Mouse (Mus musculus) neural tube, embryonic 14.5 days (tissue): Measurements from ENCODE around the gene Csrnp3. TPM values are rescaled to one million over a fixed set of nuclear protein-coding genes. Genes with fewer than 3 reads are reported as not detected.

Source experiments
- ATAC-seq: fragments of 200-750 bp; cut with Nextera tagmentation; 2 replicates; pipeline ENCODE4 v1.8.0; 2017; ENCODE audit warnings: low read depth, mild to moderate bottlenecking, moderate TSS enrichment, moderate library complexity
- H3K27ac ChIP-seq: fragments of 300-500 bp; sonication (generic); 2 replicates; pipeline ENCODE4 v1.5.1; 2014; ENCODE audit warnings: low read depth, mild to moderate bottlenecking, control low read depth, low read length, moderate library complexity, mixed read lengths
- H3K27me3 ChIP-seq: fragments of 300-500 bp; sonication (generic); 2 replicates; pipeline ENCODE4 v1.6.1; 2014; ENCODE audit warnings: low read length; ENCODE audit not compliant: control insufficient read depth, insufficient read depth
- H3K36me3 ChIP-seq: fragments of 300-500 bp; sonication (generic); 2 replicates; pipeline ENCODE4 v1.6.1; 2014; ENCODE audit warnings: low read length, mixed read lengths; ENCODE audit not compliant: control insufficient read depth, insufficient read depth
- H3K4me1 ChIP-seq: fragments of 300-500 bp; sonication (generic); 2 replicates; pipeline ENCODE4 v1.6.1; 2014; ENCODE audit warnings: low read length; ENCODE audit not compliant: control insufficient read depth, insufficient read depth
- H3K4me2 ChIP-seq: fragments of 300-500 bp; sonication (generic); 2 replicates; pipeline ENCODE4 v1.6.1; 2014; ENCODE audit warnings: mild to moderate bottlenecking, low read depth, low read length, control low read depth
- H3K4me3 ChIP-seq: fragments of 300-500 bp; sonication (generic); 2 replicates; pipeline ENCODE4 v1.5.1; 2014; ENCODE audit warnings: low read depth, low read length, control low read depth, mixed read lengths
- H3K9ac ChIP-seq: fragments of 300-500 bp; sonication (generic); replicated peaks from 2 replicates; pipeline ENCODE4 v1.6.1; 2014; ENCODE audit warnings: low read depth, mild to moderate bottlenecking, control low read depth, low read length, mixed read lengths
- H3K9me3 ChIP-seq: fragments of 300-500 bp; sonication (generic); 2 replicates; pipeline ENCODE4 v1.6.1; 2016; ENCODE audit warnings: low read length; ENCODE audit not compliant: control insufficient read depth
- WGBS: fragments of 180-500 bp; shearing (Covaris S2); extraction: QIAGEN DNeasy Blood & Tissue Kit; methylation state at CpG from one replicate; pipeline ENCODE4 v1.1.7; 2014; 5-methylcytosine and 5-hydroxymethylcytosine counted together
- polyA plus RNA-seq: library from polyadenylated mRNA; unstranded; fragments of >200 nt; fragmentation: Nextera tagmentation; extraction: Ambion mirVana; gene quantifications from 2 replicates; pipeline ENCODE4 v1.2.1, GENCODE M21; 2014

The Csrnp3 gene
- polyA plus RNA-seq, 1 experiment from 2014 or later, result 96.7 TPM

- Histone ChIP-seq H3K4me1 (no peaks in the 10 kb centered on the region; the same call in 1 of the 2 replicates), H3K27ac (no peak overlapping the region), H3K9me3 (no peaks in the 10 kb centered on the region), H3K4me2 (no peak overlapping the region), H3K9ac (no peak overlapping the region), H3K36me3 (no peaks in the 10 kb centered on the region), H3K4me3 (no peak overlapping the region), H3K27me3 (no peaks in the 10 kb centered on the region)
- ATAC-seq, result no peak
Observed at GRCm38 (mm10) chr2:66040611-66041010, 195.0 kb downstream of the Csrnp3 start.

- Histone ChIP-seq H3K36me3 (no peaks in the 10 kb centered on the region), H3K9ac (no peak overlapping the region), H3K27ac (peak overlapping the region; percentile 62), H3K4me2 (no peak overlapping the region), H3K27me3 (no peaks in the 10 kb centered on the region), H3K4me1 (no peaks in the 10 kb centered on the region; the same call in 1 of the 2 replicates), H3K9me3 (no peaks in the 10 kb centered on the region), H3K4me3 (no peak overlapping the region)
- ATAC-seq, result no peak
- 70% methylated on average over 21 of the region's 21 CpGs for WGBS
Observed at GRCm38 (mm10) chr2:66041203-66041916, 195.8 kb downstream of the Csrnp3 start.

- no peak overlapping the region for H3K4me3 ChIP-seq
- no peak overlapping the region for H3K4me2 ChIP-seq
- ATAC-seq, result peak; percentile 69; the same call in 1 of the 2 replicates
- no peaks in the 10 kb centered on the region for H3K9me3 ChIP-seq
- H3K36me3 ChIP-seq, result no peaks in the 10 kb centered on the region
- no peak overlapping the region for H3K9ac ChIP-seq
- no peaks in the 10 kb centered on the region; the same call in 1 of the 2 replicates for H3K4me1 ChIP-seq
- WGBS, result 62% methylated on average over 9 of the region's 9 CpGs
- H3K27me3 ChIP-seq, result no peaks in the 10 kb centered on the region
- peak overlapping the region; percentile 62 for H3K27ac ChIP-seq
Observed at GRCm38 (mm10) chr2:66041917-66042419, 196.4 kb downstream of the Csrnp3 start.

- peak overlapping the region; percentile 45; the same call in 1 of the 2 replicates for H3K27ac ChIP-seq
- H3K27me3 ChIP-seq, result no peaks in the 10 kb centered on the region
- H3K9ac ChIP-seq, result no peak overlapping the region
- H3K9me3 ChIP-seq, result no peaks in the 10 kb centered on the region
- 24% methylated on average over 17 of the region's 17 CpGs for WGBS
- no peaks in the 10 kb centered on the region for H3K36me3 ChIP-seq
- ATAC-seq, result peak; percentile 91
- H3K4me3 ChIP-seq, result no peak overlapping the region
- 0 out of 2 replicates have a peak overlapping the region, but pooled peaks have one; percentile 8 for H3K4me2 ChIP-seq
- no peaks in the 10 kb centered on the region; the same call in 1 of the 2 replicates for H3K4me1 ChIP-seq
Observed at GRCm38 (mm10) chr2:66043441-66044404, 198.2 kb downstream of the Csrnp3 start.

- 0 out of 2 replicates have a peak overlapping the region, but pooled peaks have one; percentile 8 for H3K4me2 ChIP-seq
- H3K9me3 ChIP-seq, result no peaks in the 10 kb centered on the region
- 80% methylated on average over 12 of the region's 12 CpGs for WGBS
- H3K9ac ChIP-seq, result no peak overlapping the region
- ATAC-seq, result 0 out of 2 replicates have a peak, but pooled peaks have one; percentile 29
- H3K4me1 ChIP-seq, result no peaks in the 10 kb centered on the region; the same call in 1 of the 2 replicates
- H3K27ac ChIP-seq, result peak overlapping the region; percentile 45; the same call in 1 of the 2 replicates
- no peaks in the 10 kb centered on the region for H3K36me3 ChIP-seq
- H3K4me3 ChIP-seq, result no peak overlapping the region
- no peaks in the 10 kb centered on the region for H3K27me3 ChIP-seq
Observed at GRCm38 (mm10) chr2:66044405-66045089, 199.0 kb downstream of the Csrnp3 start.

GRCm38 (mm10) chr2:66063291-66063690 is 217.7 kb downstream of the Csrnp3 start:
- ATAC-seq, result no peak

GRCm38 (mm10) chr2:66069454-66069853 is 223.9 kb downstream of the Csrnp3 start:
- H3K27ac ChIP-seq, result no peak overlapping the region
- 46% methylated on average over 6 of the region's 6 CpGs for WGBS
- ATAC-seq, result no peak

More at GRCm38 (mm10) chr2:66063291-66063690, 217.7 kb downstream of the Csrnp3 start:
- Histone ChIP-seq H3K27me3 (no peaks in the 10 kb centered on the region), H3K27ac (no peak overlapping the region), H3K4me2 (no peak overlapping the region), H3K36me3 (no peaks in the 10 kb centered on the region), H3K4me3 (no peak overlapping the region), H3K4me1 (no peaks in the 10 kb centered on the region), H3K9ac (no peak overlapping the region), H3K9me3 (no peaks in the 10 kb centered on the region)
- 93% methylated on average over 10 of the region's 10 CpGs for WGBS

GRCm38 (mm10) chr2:66080731-66081130 is 235.2 kb downstream of the Csrnp3 start:
- Histone ChIP-seq H3K27ac (no peak overlapping the region), H3K4me2 (no peak overlapping the region), H3K9ac (no peak overlapping the region), H3K4me3 (no peak overlapping the region), H3K9me3 (no peaks in the 10 kb centered on the region), H3K27me3 (no peaks in the 10 kb centered on the region), H3K36me3 (no peaks in the 10 kb centered on the region), H3K4me1 (no peaks in the 10 kb centered on the region)
- WGBS, result 93% methylated on average over 2 of the region's 2 CpGs
- ATAC-seq, result no peak

More at GRCm38 (mm10) chr2:66069454-66069853, 223.9 kb downstream of the Csrnp3 start:
- H3K9me3 ChIP-seq, result no peaks in the 10 kb centered on the region
- no peak overlapping the region for H3K9ac ChIP-seq
- no peaks in the 10 kb centered on the region for H3K4me1 ChIP-seq
- H3K4me3 ChIP-seq, result no peak overlapping the region
- no peaks in the 10 kb centered on the region for H3K27me3 ChIP-seq
- H3K4me2 ChIP-seq, result no peak overlapping the region
- H3K36me3 ChIP-seq, result no peaks in the 10 kb centered on the region
